Mouse (Mus musculus): ENCODE results near the gene Mcrip1.
"Not testable (repeated sequence)": the region's sequence is repeated elsewhere in the genome, so short reads cannot be mapped to it uniquely, and the experiment has no call there.

Gene Mcrip1

DNA sequence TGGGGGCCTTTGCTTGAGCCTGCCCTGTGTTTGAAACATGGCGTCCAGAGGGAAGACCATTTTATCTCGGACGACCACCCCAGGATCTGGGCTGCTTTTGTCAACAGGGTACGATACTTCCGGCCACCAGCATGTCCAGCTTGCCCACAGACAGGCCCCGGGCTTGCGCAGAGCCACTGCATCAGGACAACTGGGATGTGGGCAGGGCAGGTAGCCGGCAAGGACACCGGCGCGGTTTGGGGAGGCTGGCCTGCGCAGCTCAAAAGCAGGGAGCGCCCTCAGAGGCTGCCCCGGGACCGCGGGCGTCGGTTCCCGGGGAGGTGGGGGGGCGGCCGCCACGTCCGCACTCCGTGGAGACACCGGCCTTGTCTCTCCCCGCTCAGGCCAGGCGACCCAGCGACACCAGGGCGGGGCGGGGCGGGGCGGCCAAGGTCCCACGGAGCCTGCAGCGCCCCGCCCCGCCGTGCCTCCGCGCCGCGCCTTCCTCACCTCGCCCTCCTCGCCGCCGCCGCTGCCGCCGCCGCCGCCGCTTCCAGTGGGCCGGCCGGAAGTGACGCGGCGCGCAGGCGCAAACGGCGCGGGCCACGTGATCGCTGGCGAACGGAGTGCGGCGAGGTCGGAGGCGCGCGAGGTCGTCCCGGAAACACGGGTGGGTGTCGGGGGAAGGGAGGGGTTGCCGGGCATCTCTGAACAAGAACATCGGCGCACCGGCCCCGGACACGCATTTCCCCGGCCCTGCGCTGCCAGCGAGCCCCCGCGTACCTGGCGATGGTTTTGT lies at the start of gene Mcrip1:
TSS of gene Mcrip1 (minus strand) at position 560 of the 778 bp plus-strand sequence.
- peak; percentile 89 for DNase-seq (ENCODE audit: low read depth, low spot score)

DNA sequence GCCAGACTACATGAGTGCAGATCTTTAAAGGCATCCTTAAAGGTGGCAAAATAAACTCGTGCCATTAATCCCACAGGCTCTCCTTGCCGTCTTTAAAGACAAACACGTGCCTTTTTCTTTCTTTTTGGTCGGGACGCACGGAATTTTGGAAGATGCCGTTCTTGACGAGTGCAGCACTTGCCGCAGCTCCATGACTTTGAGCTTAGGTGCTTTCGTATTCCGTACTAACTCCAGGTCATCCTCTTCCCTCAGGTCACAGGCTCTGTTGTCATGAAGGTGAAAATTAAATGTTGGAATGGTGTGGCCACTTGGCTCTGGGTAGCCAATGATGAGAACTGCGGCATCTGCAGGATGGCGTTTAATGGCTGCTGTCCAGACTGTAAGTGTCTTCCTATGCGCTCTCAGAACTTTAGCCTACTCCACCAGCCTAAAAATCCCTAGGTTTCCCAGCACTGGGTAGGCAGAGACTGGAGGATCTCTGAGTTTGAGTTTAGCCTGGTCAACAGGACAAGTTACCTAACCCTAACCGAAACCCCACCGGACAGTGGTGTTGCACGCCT lies 49.5 kb upstream of the Mcrip1 start:
- no peak for DNase-seq (ENCODE audit: low read depth, low spot score)

DNA sequence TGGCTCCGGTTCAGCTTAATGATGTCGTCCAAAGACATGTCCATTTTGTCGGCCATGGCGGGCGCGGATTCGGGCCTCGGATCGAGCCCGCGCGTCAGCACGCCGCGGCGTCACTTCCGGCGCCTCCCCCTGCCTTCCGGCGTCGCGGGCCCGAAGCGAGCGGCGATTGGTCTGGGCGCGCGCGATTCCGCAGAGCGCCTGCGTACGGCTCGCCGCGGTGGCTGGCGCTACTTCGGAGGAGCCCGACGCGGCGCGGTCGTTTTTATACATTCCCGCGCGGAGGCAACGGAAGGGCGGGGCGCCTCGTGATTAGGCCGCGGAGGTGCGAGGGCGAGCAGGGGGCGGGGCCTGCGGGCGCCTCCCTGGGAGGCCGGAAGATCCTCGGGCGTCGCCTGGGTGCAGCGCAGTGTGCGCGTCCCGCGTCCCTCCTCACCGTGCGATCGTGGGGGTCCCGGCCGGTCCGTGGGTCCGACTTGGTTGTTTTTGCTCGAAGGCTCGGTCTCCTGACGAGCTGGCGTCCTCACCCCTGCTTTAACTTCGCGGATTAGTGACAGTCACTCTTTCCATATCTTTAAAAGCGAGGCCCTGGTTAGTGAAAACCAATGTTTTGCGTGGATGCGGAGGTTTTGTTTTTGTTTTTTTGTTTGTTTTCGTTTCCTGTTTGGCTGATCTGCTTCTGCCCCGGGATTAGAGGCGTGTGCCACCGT lies 48.9 kb upstream of the Mcrip1 start, which contains the start of the genes Alyref and Anapc11:
TSS of gene Alyref (minus strand) at position 83 of the 707 bp plus-strand sequence.
TSS of gene Anapc11 (plus strand) at position 139 of the 707 bp plus-strand sequence.
- DNase-seq (ENCODE audit: low read depth, low spot score): peak; percentile 94

DNA sequence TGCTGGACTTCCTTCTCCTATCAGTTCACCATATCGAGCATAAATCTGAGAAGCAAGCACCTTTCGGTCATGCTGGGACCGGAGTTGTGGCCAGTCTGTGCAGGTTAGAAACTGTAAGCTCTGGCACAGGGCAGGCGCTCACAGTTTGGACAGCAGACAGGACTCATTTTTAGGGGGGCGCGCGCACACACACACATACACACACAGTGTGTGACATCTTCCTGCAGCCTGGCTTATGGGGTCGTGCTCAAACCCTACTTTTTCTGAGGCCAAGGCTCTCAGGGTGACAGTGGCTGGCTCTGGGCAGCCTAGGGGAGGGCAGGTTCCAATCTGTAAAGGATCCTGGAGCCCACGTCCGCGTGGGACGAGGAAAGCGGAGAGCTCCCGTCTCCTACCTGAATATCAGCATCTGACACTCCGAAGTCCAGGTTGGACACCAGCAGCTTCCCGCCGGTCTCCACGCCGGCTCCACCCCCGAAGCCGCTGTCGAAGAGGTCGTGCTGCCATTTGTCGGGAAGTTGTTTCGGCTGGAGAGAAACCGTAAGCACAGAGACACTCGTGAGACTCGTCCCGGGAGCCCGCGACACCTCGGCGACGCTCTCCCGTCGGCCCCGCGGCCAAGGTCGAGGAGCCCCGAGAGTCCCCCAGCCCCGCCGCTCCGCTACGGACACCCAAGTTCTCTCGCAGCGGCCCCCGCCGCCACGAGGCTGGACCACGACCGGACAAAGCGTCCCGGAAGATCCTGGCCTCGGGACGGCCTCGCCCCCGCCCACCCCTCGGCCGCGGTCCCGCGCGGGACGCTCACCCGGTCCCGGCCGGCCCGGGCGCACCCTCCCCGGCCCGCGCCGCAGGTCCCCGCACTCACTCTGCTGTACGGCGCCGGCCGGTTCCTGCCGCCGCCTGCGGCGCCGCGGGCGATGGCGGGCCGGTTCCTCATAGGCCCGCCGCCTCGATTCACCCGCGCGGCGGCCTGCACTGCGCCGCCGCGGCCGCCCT lies 48.0 kb upstream of the Mcrip1 start:
- DNase-seq (ENCODE audit: low read depth, low spot score): no peak

DNA sequence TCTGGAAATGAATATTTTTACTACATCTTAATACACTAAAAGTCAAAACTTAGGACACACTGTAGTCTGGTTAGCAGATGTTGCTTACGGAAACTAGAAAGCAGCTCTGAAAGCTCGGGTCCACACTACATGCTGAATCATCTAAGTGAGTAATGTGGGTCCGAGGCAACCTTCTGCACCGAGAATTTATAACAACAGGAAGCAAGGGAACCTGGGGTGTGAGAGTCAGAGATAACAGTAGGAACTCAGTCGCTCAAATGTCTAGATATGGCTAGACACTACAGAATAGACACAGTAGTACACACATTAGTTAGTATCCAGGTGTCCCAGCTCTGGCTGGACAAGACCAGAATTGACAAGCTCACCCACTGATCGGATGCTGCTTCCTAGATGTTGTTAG lies 39.0 kb upstream of the Mcrip1 start:
- DNase-seq (ENCODE audit: low read depth, low spot score): no peak

DNA sequence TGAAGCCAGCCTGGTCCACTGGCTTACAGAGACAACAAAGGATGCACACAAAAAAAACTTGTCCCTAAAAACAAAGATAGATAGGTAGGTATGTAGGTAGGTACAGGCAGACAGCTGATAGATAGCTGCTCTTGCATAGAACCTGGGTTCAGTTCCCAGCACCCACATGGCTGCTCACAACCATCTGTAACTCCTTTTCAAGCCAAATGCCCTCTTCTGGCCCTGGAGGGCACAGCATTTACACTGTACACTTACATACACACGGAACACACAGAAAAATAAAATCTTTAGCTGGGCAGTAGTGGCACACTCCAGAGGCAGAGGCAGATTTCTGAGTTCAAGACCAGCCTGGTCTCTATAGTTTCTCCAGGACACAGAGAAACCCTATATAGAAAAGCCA lies 34.4 kb upstream of the Mcrip1 start:
- no peak for DNase-seq (ENCODE audit: low read depth, low spot score)

DNA sequence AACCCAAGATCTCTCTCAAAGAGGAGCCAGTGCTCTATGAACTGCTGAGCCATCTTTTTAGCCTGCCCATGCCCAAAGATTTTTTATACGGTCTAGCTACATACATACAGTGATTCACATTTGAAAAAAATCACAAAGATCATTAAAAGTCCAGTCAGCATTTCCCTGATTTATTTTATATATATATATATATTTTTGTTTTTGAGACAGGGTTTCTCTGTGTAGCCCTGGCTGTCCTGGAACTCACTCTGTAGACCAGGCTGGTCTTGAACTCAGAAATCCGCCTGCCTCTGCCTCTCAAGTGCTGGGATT lies 33.4 kb upstream of the Mcrip1 start:
- not testable (repeated sequence) for DNase-seq (ENCODE audit: low read depth, low spot score)

DNA sequence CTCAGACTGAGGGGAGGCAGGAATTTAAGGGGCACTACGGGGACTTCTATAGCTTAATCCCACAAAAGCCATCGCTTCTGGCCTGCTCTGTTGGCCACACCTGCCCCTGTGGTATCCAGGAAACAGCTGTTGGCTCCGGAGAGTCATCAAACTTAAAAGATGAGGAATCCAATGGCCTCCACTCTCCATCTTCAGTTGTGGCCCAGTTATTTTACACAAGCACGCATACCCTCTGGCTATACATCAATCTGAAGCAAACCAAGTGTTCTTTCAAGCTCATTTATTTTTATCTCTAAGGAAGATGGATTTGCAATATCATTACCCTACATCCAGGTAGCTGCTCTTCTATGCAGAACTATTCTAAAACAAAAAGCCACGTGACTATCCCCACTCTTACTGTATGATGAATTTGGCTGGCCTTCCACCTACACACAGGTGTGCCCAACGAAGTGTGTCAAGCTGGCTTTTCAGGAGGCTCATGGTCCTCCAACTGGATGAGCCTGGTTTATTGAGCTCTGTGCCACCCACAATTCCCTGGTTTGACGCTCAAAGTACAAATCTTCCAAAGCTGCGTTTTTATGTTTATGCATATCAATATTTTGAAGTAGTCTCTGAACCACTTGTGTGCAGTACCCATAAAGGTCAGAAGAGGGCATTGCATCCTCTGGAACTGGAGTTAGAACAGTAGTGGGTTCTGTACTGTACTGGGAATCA lies 32.9 kb upstream of the Mcrip1 start:
- DNase-seq (ENCODE audit: low read depth, low spot score): no peak

DNA sequence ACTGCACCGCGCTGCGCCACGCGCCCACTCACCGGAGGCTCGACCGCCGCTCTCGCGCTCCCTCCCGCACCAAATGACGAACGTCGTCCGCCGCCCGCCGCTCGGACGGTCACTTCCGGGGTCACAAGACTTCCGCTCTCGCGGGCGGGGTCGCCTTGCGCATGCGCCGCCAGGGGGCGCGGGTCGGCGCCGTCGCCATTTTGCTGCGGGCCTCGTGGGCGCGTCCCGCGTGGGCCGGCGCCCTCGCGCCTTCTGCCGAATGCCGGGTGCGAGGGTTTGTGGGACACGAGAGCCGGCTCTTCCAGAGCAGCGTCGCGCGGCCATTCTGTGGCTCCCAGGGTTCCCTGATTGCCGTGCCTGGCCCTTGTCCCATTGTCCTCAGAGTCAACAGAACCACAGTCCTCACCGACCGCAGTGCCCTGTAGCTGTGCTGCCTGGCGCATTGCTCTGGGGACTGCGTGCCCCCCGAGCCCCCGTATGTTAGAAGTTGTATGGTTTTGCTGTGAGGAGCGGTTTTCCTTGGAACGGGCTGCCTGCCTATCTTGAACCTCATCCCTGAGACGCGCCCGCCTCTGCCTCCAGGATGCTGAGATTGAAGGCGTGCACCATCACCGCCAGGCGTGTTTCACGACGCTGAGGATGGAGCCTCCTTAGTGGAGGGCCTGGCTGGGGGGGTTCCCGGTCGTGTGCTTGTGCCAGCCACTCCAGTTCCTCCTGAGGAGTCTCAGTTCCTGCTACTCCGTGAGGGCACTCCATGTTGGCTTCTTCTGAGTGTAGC lies 32.2 kb upstream of the Mcrip1 start, which contains the start of gene Arhgdia:
TSS of gene Arhgdia (minus strand) at position 135 of the 778 bp plus-strand sequence.
- peak; percentile 84 for DNase-seq (ENCODE audit: low read depth, low spot score)

DNA sequence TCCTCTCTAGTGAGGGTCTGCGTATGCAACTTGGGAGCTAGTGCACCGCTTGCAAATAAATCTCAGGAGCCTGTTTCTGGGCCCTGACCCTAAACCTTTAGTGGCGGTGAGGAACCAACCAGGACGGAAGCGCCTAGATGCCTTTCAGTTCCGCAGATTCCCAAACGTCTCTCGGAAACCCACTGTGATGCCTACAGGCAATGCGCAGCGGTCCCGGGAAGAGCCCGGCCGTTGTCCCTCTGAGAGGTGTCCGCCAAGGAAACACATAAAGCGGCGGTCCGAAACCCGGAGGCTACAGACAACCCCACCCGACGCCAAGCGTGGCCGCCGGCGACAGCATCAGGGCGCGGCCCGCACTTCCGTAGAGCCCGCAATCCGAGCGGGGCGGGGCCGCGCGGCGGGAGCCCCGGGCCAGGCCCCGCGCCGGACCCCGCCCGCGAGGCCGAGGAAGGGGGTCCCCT lies 31.4 kb upstream of the Mcrip1 start:
- DNase-seq (ENCODE audit: low read depth, low spot score): no peak

DNA sequence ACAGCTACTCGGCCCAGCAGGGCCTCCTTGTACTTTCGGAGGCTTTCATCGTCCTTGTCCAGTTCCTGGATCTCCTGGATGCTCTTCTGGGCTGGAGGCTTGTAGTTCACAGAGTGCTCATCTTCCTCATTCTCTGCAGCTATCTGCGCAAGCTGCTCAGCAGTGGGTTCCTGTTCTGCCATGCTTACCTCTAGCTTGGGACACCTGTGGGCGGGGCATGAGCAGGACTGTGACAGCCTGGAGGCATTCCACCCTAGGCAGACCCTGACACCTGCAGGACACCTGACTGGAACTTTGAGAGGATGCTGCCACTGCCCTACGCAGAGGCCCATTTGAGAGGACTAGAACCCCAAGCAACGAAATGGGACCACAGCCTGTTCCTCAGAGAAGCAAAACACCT lies 30.7 kb upstream of the Mcrip1 start:
- no peak for DNase-seq (ENCODE audit: low read depth, low spot score)

DNA sequence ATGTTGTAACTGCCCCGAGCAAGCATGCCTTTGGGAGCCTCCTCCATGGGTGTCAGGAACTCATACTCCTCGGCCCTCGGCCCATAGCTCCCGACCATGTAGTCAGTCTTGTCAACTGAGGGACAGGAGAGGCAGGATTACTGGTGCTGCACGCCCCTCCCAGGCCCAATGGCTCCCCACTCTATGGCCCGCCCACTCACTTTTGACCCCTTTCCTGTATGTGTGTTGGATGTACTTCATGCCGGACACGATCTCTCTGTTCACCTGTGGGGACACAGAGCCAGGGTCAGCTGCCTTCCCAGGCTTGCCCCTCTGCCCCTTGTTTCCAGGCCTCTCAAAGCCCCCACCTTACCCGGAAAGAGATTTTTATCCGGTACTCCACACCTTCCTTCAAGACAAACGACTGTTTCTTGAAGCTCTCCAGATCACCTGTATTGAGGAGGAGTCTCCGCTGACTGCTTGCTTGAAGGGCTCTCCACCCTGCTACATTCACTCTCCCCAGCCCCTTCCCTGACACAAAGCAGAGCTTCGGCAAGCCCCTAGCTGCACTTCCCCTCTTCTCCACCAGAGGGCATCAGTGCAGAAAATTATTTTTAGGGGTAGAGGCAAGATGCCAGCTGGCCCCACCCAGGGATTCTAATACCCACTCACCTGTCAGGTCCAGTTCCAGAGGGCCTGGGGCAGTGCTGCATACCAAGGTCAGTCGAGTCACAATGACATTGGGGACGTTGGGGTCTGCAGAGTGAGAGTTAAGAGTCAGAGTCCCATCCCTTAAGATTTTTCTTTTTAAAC lies 30.0 kb upstream of the Mcrip1 start:
- no peak for DNase-seq (ENCODE audit: low read depth, low spot score)

DNA sequence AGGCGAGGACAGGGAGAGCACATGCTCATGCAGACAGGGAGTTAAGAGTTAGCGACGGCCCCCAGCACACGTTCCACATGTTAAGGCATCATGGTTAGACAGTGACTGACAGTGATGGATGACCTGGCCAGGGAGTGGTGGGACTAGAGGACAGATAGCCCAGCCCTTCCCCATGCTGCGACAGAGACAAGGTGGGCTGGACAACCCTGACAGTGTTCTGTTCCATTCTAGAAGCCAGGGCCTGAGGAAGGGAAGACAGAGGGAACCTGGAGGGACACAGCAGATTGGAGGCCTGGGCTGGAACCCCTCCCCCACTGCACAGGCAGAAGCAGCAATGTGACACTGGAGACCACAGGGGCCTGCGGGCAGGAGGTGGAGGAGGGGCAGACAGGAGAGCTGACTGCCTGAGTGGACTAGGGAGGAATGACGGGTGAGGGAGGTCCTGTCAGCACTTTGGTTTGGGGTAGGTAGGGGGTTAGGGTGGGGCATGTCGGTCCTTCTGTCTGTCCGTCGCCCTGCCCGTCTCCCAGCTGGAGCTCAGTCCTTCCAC lies 29.2 kb upstream of the Mcrip1 start:
- no peak for DNase-seq (ENCODE audit: low read depth, low spot score)

DNA sequence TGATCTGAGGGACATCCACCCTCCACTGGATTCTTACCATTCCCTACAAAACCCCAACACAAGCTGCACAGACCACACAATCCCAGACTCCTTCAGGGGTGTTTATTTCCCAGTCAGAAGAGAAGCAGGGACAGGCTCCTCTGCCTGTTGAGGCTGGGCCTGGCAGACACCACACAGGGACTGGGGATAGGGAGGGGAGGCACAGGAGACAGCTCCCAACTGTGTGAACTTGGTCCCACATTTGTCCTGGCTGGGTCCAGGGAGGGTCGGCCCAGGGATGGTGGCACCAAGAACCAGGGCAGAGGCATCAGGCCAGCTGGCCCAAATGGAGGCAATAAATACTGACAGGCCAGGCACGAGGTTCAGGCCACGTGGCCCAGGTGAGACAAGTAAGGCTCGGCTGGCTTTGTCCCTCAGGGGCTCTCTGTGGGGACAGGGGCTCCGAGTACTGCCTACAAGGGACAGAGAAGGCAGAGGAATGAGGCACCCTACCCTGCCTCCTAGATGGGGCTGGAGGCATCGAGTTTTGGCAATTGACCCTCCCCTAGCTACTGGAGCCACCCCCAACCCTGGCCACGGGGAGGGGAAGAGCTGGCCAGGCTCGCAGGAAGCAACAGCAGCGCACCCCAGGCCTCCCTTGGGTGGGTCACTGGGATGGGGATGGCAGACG lies 28.6 kb upstream of the Mcrip1 start:
- no peak for DNase-seq (ENCODE audit: low read depth, low spot score)

DNA sequence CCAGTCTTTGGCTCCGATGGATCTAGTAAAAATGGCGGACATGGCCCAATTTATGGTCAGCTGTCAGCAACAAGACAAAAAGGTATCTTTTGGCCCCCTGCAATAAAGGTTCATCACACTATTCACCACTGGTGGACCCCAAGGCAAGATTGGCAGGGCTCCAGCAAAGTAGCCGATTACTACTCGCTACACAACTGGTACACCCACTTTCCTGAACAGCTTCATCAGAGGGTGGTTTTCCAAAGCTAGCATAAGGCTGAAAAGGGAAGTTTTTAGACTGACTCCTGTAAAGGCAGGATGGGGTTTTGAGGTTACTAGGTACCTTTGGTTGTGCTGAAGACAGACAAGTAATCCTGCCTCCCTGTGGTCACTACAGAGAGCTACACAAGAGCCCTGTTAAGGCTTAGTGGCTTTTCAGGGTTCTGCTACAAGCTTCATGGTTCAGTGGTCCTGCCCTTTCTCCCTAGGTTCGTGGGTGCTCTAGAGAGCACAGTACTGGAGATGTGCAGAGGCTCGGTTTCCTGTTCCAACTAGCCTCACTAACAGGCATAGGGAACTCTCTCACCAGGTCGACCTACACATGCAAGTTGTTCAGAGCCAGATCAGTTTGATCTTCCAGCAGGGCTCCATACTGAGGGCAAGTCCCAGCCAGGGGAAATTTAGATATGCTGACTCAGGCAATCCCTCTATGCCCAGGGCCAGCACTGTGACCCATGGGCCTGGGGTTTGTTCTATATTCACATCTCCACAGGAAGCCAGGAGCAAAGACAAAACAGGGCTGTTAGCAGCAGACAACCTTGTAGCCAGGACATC lies 27.9 kb upstream of the Mcrip1 start:
- DNase-seq (ENCODE audit: low read depth, low spot score): no peak

DNA sequence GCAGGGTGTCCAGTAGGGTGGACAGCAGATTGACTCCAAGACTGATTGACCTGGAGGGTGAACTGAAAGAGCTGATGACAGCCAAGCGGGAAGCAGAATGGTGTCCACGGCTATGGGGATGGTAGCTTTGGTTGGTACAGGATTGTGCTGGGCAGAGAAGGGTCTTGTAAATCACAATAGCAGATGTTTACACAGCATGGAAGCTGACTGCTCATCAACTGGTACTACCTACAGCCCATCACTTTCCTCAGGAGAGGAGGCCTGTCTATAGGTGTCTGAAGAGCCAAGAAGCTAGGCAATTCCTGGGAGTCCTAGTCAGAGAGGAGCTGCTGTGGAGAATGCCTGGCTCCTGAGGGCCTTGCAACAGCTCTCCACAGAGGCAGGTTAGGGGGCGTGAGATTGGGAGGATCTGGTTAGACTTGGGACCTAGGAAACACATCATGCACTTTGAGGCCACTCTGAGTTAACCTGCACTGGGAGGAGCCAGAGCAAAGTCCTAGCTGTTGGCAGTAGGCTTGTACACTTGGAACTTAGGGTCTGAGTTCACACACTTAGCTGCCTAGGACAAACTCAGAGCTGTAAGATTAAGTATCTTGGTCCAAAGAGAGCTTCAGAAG lies 26.9 kb upstream of the Mcrip1 start:
- no peak for DNase-seq (ENCODE audit: low read depth, low spot score)

DNA sequence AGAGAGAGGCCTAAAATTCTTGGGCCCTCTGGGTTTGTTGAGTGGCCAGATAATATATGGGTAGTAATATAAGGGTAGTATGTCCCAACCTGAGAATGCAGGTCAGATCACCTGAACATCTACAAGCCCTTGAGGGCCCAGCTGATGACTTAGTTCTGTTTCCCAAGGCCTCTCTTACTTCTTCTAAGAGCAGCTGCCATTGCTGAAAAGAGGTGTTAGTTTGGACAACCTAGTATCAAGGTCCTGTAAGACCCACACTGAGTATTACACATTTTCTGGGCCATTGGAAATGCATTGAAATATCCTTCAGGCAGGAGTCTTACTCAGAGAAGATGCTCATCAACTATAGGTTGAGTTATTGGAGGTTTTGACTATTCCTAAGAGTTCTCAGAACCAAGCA lies 26.4 kb upstream of the Mcrip1 start:
- DNase-seq (ENCODE audit: low read depth, low spot score): no peak
